Mouse (Mus musculus) embryonic facial prominence, embryonic 13.5 days (tissue): ENCODE results near the gene Frem1. TPM values are rescaled to one million over a fixed set of nuclear protein-coding genes. Genes with fewer than 3 reads are reported as not detected.

ENCODE experiments used
- ATAC-seq: fragments of 200-750 bp; cut with Nextera tagmentation; 2 replicates; pipeline ENCODE4 v1.8.0; 2017; ENCODE audit warnings: low read depth; ENCODE audit not compliant: insufficient number of reproducible peaks, insufficient read depth, low FRiP score, low TSS enrichment
- H3K27ac ChIP-seq: fragments of 300-500 bp; sonication (generic); 2 replicates; pipeline ENCODE4 v1.5.1; 2015; ENCODE audit warnings: moderate library complexity, mild to moderate bottlenecking, inconsistent platforms
- H3K27me3 ChIP-seq: fragments of 300-500 bp; sonication (generic); 2 replicates; pipeline ENCODE4 v1.6.1; 2015; ENCODE audit warnings: mild to moderate bottlenecking, inconsistent platforms
- H3K36me3 ChIP-seq: fragments of 300-500 bp; sonication (generic); 2 replicates; pipeline ENCODE4 v1.6.1; 2015; ENCODE audit warnings: mild to moderate bottlenecking, inconsistent platforms
- H3K4me1 ChIP-seq: fragments of 300-500 bp; sonication (generic); 2 replicates; pipeline ENCODE4 v1.6.1; 2015; ENCODE audit warnings: inconsistent platforms
- H3K4me2 ChIP-seq: fragments of 300-500 bp; sonication (generic); 2 replicates; pipeline ENCODE4 v1.6.1; 2015; ENCODE audit warnings: moderate library complexity, mild to moderate bottlenecking, inconsistent platforms
- H3K4me3 ChIP-seq: fragments of 300-500 bp; sonication (generic); 2 replicates; pipeline ENCODE4 v1.5.1; 2015; ENCODE audit warnings: mild to moderate bottlenecking, inconsistent platforms
- H3K9ac ChIP-seq: fragments of 300-500 bp; sonication (generic); 2 replicates; pipeline ENCODE4 v1.6.1; 2015; ENCODE audit warnings: mild to moderate bottlenecking, inconsistent platforms
- H3K9me3 ChIP-seq: fragments of 300-500 bp; sonication (generic); 2 replicates; pipeline ENCODE4 v1.6.1; 2016; ENCODE audit warnings: inconsistent platforms
- WGBS: fragments of 180-500 bp; shearing (Covaris S2); methylation state at CpG from one replicate; pipeline ENCODE4 v1.1.7; 2015; ENCODE audit warnings: mixed read lengths; 5-methylcytosine and 5-hydroxymethylcytosine counted together
- polyA plus RNA-seq: library from polyadenylated mRNA; unstranded; fragments of >200 nt; fragmentation: Nextera tagmentation; extraction: Ambion mirVana; gene quantifications from 2 replicates; pipeline ENCODE4 v1.2.1, GENCODE M21; 2015

Gene Frem1
- polyA plus RNA-seq = 23.2 and 24.9 TPM in 2 replicates

GRCm38 (mm10) chr4:83051634-83052577 lies at the start of gene Frem1:
Gene Frem1, minus strand, starts transcription at chr4:83052339.
- peak within 1 kb of the TSS; percentile 89 for H3K27ac ChIP-seq
- H3K36me3 ChIP-seq = no peaks in the 10 kb centered on the region
- H3K27me3 ChIP-seq = no peaks in the 10 kb centered on the region
- peak; percentile 81 for ATAC-seq
- under 1% methylated on average over 24 of the region's 24 CpGs for WGBS
- H3K4me1 ChIP-seq = peaks cover 50% of the 10 kb centered on the region
- no peaks in the 10 kb centered on the region for H3K9me3 ChIP-seq
- H3K9ac ChIP-seq = peak within 1 kb of the TSS; percentile 77
- peak within 1 kb of the TSS; percentile 76 for H3K4me2 ChIP-seq
- H3K4me3 ChIP-seq = peak within 1 kb of the TSS; percentile 56

GRCm38 (mm10) chr4:83099025-83099424 lies 46.9 kb upstream of the Frem1 start:
- no peak for ATAC-seq
- no peaks in the 10 kb centered on the region for H3K27me3 ChIP-seq
- no peak overlapping the region for H3K4me2 ChIP-seq
- WGBS = 84% methylated on average over 7 of the region's 7 CpGs
- H3K27ac ChIP-seq = no peak overlapping the region
- no peaks in the 10 kb centered on the region for H3K9me3 ChIP-seq
- peaks cover 32% of the 10 kb centered on the region for H3K4me1 ChIP-seq
- H3K9ac ChIP-seq = no peak overlapping the region
- no peaks in the 10 kb centered on the region for H3K36me3 ChIP-seq
- no peak overlapping the region for H3K4me3 ChIP-seq

GRCm38 (mm10) chr4:83093941-83094340 lies 41.8 kb upstream of the Frem1 start:
- H3K9me3 ChIP-seq = no peaks in the 10 kb centered on the region
- WGBS = 64% methylated on average over 2 of the region's 2 CpGs
- H3K27me3 ChIP-seq = no peaks in the 10 kb centered on the region
- H3K4me1 ChIP-seq = peaks cover 16% of the 10 kb centered on the region
- H3K4me2 ChIP-seq = no peak overlapping the region
- H3K36me3 ChIP-seq = no peaks in the 10 kb centered on the region
- no peak overlapping the region for H3K27ac ChIP-seq
- H3K9ac ChIP-seq = no peak overlapping the region
- H3K4me3 ChIP-seq = no peak overlapping the region
- ATAC-seq = no peak

- Histone ChIP-seq H3K9me3 (no peaks in the 10 kb centered on the region), H3K27me3 (no peaks in the 10 kb centered on the region), H3K4me1 (peaks cover 6% of the 10 kb centered on the region; the same call in 1 of the 2 replicates), H3K27ac (no peak overlapping the region), H3K36me3 (no peaks in the 10 kb centered on the region), H3K9ac (no peak overlapping the region), H3K4me3 (no peak overlapping the region), H3K4me2 (no peak overlapping the region)
- WGBS = 73% methylated on average over 6 of the region's 6 CpGs
- no peak for ATAC-seq
Observed at GRCm38 (mm10) chr4:83090691-83091448, 38.7 kb upstream of the Frem1 start.

- no peaks in the 10 kb centered on the region for H3K9me3 ChIP-seq
- no peaks in the 10 kb centered on the region for H3K27me3 ChIP-seq
- no peak for ATAC-seq
- no peak overlapping the region for H3K4me3 ChIP-seq
- no peaks in the 10 kb centered on the region for H3K36me3 ChIP-seq
- H3K4me2 ChIP-seq = peak overlapping the region; percentile 27
- WGBS = 19% methylated on average over 13 of the region's 13 CpGs
- no peak overlapping the region for H3K9ac ChIP-seq
- peak overlapping the region; percentile 71 for H3K27ac ChIP-seq
- peaks cover 26% of the 10 kb centered on the region for H3K4me1 ChIP-seq
Observed at GRCm38 (mm10) chr4:83080364-83081174, 28.4 kb upstream of the Frem1 start.

GRCm38 (mm10) chr4:83064191-83064590 lies 12.1 kb upstream of the Frem1 start:
- Histone ChIP-seq H3K27ac (peak overlapping the region; percentile 52), H3K27me3 (no peaks in the 10 kb centered on the region), H3K9me3 (0 out of 2 replicates have a peak, but pooled peaks cover 3% of the 10 kb centered on the region), H3K4me2 (0 out of 2 replicates have a peak overlapping the region, but pooled peaks have one; percentile 24), H3K36me3 (no peaks in the 10 kb centered on the region), H3K9ac (no peak overlapping the region), H3K4me3 (no peak overlapping the region), H3K4me1 (peaks cover 19% of the 10 kb centered on the region)
- WGBS = 13% methylated on average over 6 of the region's 6 CpGs
- ATAC-seq = no peak

- no peak overlapping the region for H3K4me3 ChIP-seq
- H3K9ac ChIP-seq = no peak overlapping the region
- 71% methylated on average over 2 of the region's 2 CpGs for WGBS
- peaks cover 31% of the 10 kb centered on the region for H3K4me1 ChIP-seq
- no peaks in the 10 kb centered on the region for H3K27me3 ChIP-seq
- H3K9me3 ChIP-seq = 0 out of 2 replicates have a peak, but pooled peaks cover 3% of the 10 kb centered on the region
- ATAC-seq = no peak
- H3K4me2 ChIP-seq = no peak overlapping the region
- H3K27ac ChIP-seq = no peak overlapping the region
- H3K36me3 ChIP-seq = no peaks in the 10 kb centered on the region
Observed at GRCm38 (mm10) chr4:83061564-83061963, 9.4 kb upstream of the Frem1 start.

GRCm38 (mm10) chr4:83058617-83059016 lies 6.5 kb upstream of the Frem1 start:
- no peak overlapping the region for H3K27ac ChIP-seq
- no peaks in the 10 kb centered on the region for H3K36me3 ChIP-seq
- 0 out of 2 replicates have a peak, but pooled peaks cover 3% of the 10 kb centered on the region for H3K9me3 ChIP-seq
- WGBS = 71% methylated on average over 2 of the region's 2 CpGs
- H3K27me3 ChIP-seq = no peaks in the 10 kb centered on the region
- H3K4me2 ChIP-seq = no peak overlapping the region
- H3K9ac ChIP-seq = no peak overlapping the region
- H3K4me3 ChIP-seq = no peak overlapping the region
- peaks cover 23% of the 10 kb centered on the region for H3K4me1 ChIP-seq
- no peak for ATAC-seq

GRCm38 (mm10) chr4:83058182-83058581 lies 6.0 kb upstream of the Frem1 start:
- Histone ChIP-seq H3K27ac (peak overlapping the region; percentile 55; the same call in 1 of the 2 replicates), H3K27me3 (no peaks in the 10 kb centered on the region), H3K9ac (no peak overlapping the region), H3K4me2 (no peak overlapping the region), H3K4me1 (peaks cover 20% of the 10 kb centered on the region), H3K9me3 (0 out of 2 replicates have a peak, but pooled peaks cover 3% of the 10 kb centered on the region), H3K36me3 (no peaks in the 10 kb centered on the region), H3K4me3 (no peak overlapping the region)
- 55% methylated on average over 2 of the region's 2 CpGs for WGBS
- ATAC-seq = no peak

GRCm38 (mm10) chr4:83056496-83056895 lies 4.4 kb upstream of the Frem1 start:
- no peak overlapping the region for H3K9ac ChIP-seq
- no peaks in the 10 kb centered on the region for H3K36me3 ChIP-seq
- no peak for ATAC-seq
- H3K4me1 ChIP-seq = peaks cover 29% of the 10 kb centered on the region
- H3K27me3 ChIP-seq = no peaks in the 10 kb centered on the region
- 0 out of 2 replicates have a peak, but pooled peaks cover 3% of the 10 kb centered on the region for H3K9me3 ChIP-seq
- no peak overlapping the region for H3K4me3 ChIP-seq
- no peak overlapping the region for H3K4me2 ChIP-seq
- H3K27ac ChIP-seq = no peak overlapping the region
- WGBS = 89% methylated on average over 6 of the region's 6 CpGs

- H3K27ac ChIP-seq = no peak overlapping the region; the same call in 1 of the 2 replicates
- H3K4me2 ChIP-seq = no peak overlapping the region
- 65% methylated on average over 2 of the region's 2 CpGs for WGBS
- H3K4me1 ChIP-seq = peaks cover 30% of the 10 kb centered on the region
- ATAC-seq = no peak
- no peak overlapping the region for H3K4me3 ChIP-seq
- 0 out of 2 replicates have a peak, but pooled peaks cover 3% of the 10 kb centered on the region for H3K9me3 ChIP-seq
- H3K9ac ChIP-seq = no peak overlapping the region
- no peaks in the 10 kb centered on the region for H3K36me3 ChIP-seq
- H3K27me3 ChIP-seq = no peaks in the 10 kb centered on the region
Observed at GRCm38 (mm10) chr4:83055444-83055843, 3.3 kb upstream of the Frem1 start.
